In genomic region chr17:24896241-24896992, GRCm38 (mm10) we compare ENCODE assay signal across 8 mouse cellular contexts. TPM values are rescaled to one million over a fixed set of nuclear protein-coding genes. Genes with fewer than 3 reads are reported as not detected.
A peak's percentile ranks its signal among the peaks of the same experiment; 100 is the strongest.
DNase-seq lines count a peak whose midpoint lies in the region; ATAC-seq and TF ChIP-seq lines count a peak whose summit lies in the region.

Gene Nme3 (plus strand): TSS chr17:24896500.

- TF ChIP-seq CTCF in G1E (IDR thresholded peaks at IDR 0.05; ENCODE audit: low read depth, low read length), result no peak
- TF ChIP-seq CTCF in lung, embryonic 14.5 days (IDR thresholded peaks at IDR 0.05; ENCODE audit: low read depth), result peak; percentile 36
- no peak for TF ChIP-seq CTCF in olfactory bulb, adult 2 months (IDR thresholded peaks at IDR 0.05; ENCODE audit: insufficient read depth, low read depth, low read length)

- H3K27me3 ChIP-seq in G1E (ENCODE audit: insufficient read depth, low read length), result no peaks in the 10 kb centered on the region
- no peaks in the 10 kb centered on the region for H3K27me3 ChIP-seq in forebrain, embryonic 13.5 days
- H3K27me3 ChIP-seq in lung, embryonic 14.5 days (ENCODE audit: insufficient read depth, low read length), result no peaks in the 10 kb centered on the region

- peak within 1 kb of the TSS; percentile 92 for H3K4me3 ChIP-seq in G1E (ENCODE audit: low read depth, low read length)
- H3K4me3 ChIP-seq in forebrain, embryonic 13.5 days, result peak within 1 kb of the TSS; percentile 92
- H3K4me3 ChIP-seq in lung, embryonic 14.5 days (ENCODE audit: low read depth, low read length), result peak within 1 kb of the TSS; percentile 90
- H3K4me3 ChIP-seq in olfactory bulb, adult 2 months (ENCODE audit: insufficient read depth, low read depth, low read length), result peak within 1 kb of the TSS; percentile 66

- peak within 1 kb of the TSS; percentile 92 for H3K9ac ChIP-seq in forebrain, embryonic 13.5 days
- peak within 1 kb of the TSS; percentile 82 for H3K9ac ChIP-seq in lung, embryonic 14.5 days

- TF ChIP-seq POLR2A in olfactory bulb, adult 2 months (IDR thresholded peaks at IDR 0.05; ENCODE audit: insufficient read depth, low read depth, low read length), result 0 out of 2 replicates have a peak, but pooled peaks have one; percentile 47

- no peaks in the 10 kb centered on the region for H3K9me3 ChIP-seq in G1E (replicated peaks)
- no peaks in the 10 kb centered on the region for H3K9me3 ChIP-seq in forebrain, embryonic 13.5 days (replicated peaks)
- no peaks in the 10 kb centered on the region for H3K9me3 ChIP-seq in lung, embryonic 14.5 days (ENCODE audit: low read depth, low read length)

- intact Hi-C loops in heart, postnatal 14 days (cut with DNase I), result no loop called here

- peak within 1 kb of the TSS; percentile 99 for H3K4me2 ChIP-seq in forebrain, embryonic 13.5 days
- peak within 1 kb of the TSS; percentile 96 for H3K4me2 ChIP-seq in lung, embryonic 14.5 days

- H3K27ac ChIP-seq in forebrain, embryonic 13.5 days, result peak within 1 kb of the TSS; percentile 84
- peak within 1 kb of the TSS; percentile 82 for H3K27ac ChIP-seq in lung, embryonic 14.5 days (ENCODE audit: low read depth)
- H3K27ac ChIP-seq in olfactory bulb, adult 2 months (ENCODE audit: insufficient read depth, low read depth, low read length), result peak within 1 kb of the TSS; percentile 59

- H3K4me1 ChIP-seq in G1E (ENCODE audit: insufficient read depth, low read depth, low read length), result peaks cover 70% of the 10 kb centered on the region
- peaks cover 46% of the 10 kb centered on the region for H3K4me1 ChIP-seq in forebrain, embryonic 13.5 days
- peaks cover 4% of the 10 kb centered on the region for H3K4me1 ChIP-seq in lung, embryonic 14.5 days (ENCODE audit: insufficient read depth)
- peaks cover 42% of the 10 kb centered on the region for H3K4me1 ChIP-seq in olfactory bulb, adult 2 months (ENCODE audit: control insufficient read depth, insufficient read depth, low read length)

- peak; percentile 37; the same call in 1 of the 2 replicates for ATAC-seq in G1E (ENCODE audit: extremely low read depth, insufficient number of reproducible peaks, low FRiP score, poor library complexity, severe bottlenecking)
- peak; percentile 32; the same call in 1 of the 2 replicates for ATAC-seq in cerebellum, adult (ENCODE audit: insufficient number of reproducible peaks, low FRiP score, low TSS enrichment)
- peak; percentile 74 for ATAC-seq in forebrain, embryonic 13.5 days
- peak; percentile 82 for ATAC-seq in lung, embryonic 14.5 days (ENCODE audit: insufficient read depth)

- WGBS in forebrain, embryonic 13.5 days, result under 1% methylated on average over 49 of the region's 50 CpGs
- WGBS in large intestine, adult 2 months, result 1% methylated on average over 50 of the region's 50 CpGs
- 1% methylated on average over 50 of the region's 50 CpGs for whole genome bisulfite sequencing in lung, embryonic 14.5 days
- under 1% methylated on average over 49 of the region's 50 CpGs for WGBS in olfactory bulb, adult 2 months

- DNase-seq in G1E (ENCODE audit: low spot score), result peak; percentile 86
- DNase-seq in heart, postnatal 14 days, result peak; percentile 77
- DNase-seq in large intestine, adult 2 months (ENCODE audit: low read depth, low spot score), result no peak
- DNase-seq in lung, embryonic 14.5 days, result peak; percentile 83
- DNase-seq in thymus, adult 18-20 months, result peak; percentile 64 to 70

- H3K36me3 ChIP-seq in G1E (replicated peaks), result peaks cover 86% of the 10 kb centered on the region
- peaks cover 68% of the 10 kb centered on the region for H3K36me3 ChIP-seq in forebrain, embryonic 13.5 days (ENCODE audit: poor library complexity, severe bottlenecking)
- H3K36me3 ChIP-seq in lung, embryonic 14.5 days (ENCODE audit: insufficient read depth), result peaks cover 70% of the 10 kb centered on the region

RNA-seq across cellular contexts. Expression of gene Nme3, which starts in this region (rescaled TPM):
- total RNA-seq in G1E (2014; fragmentation: Nextera tagmentation) (5.6 and 9.5 TPM in 2 replicates), G1E (2017) (29.0 and 32.5 TPM in 2 replicates)
- 20.2 and 26.8 TPM in 2 replicates for polyA plus RNA-seq in G1E (2012)
- 72.1 and 80.8 TPM in 2 replicates for polyA plus RNA-seq in forebrain, embryonic 13.5 days (2015; fragmentation: Nextera tagmentation; extraction: Ambion mirVana)
- 10 to 100 TPM; 41.5 to 43.7 TPM for total RNA-seq in heart, postnatal 14 days (2021)
- 61.2 and 62.9 TPM in 2 replicates for polyA plus RNA-seq in large intestine, adult 2 months (2012; rRNA removed)
- 65.1 and 77.1 TPM in 2 replicates for polyA plus RNA-seq in lung, embryonic 14.5 days (2014; fragmentation: Nextera tagmentation; extraction: Ambion mirVana)
- polyA plus RNA-seq in olfactory bulb, adult 2 months (2012; ENCODE audit: insufficient read depth, insufficient read length, low replicate concordance, missing spikeins), result not detected in 2 replicates

Comparison
In these comparisons a context has a peak if more than half of its experiments do, and no peak if none do; other contexts are left out.
1. RNA of gene Nme3 (polyA plus RNA-seq): 65.1 to 77.1 TPM in lung, embryonic 14.5 days, 72.1 to 80.8 TPM in forebrain, embryonic 13.5 days, 61.2 to 62.9 TPM in large intestine, adult 2 months and 20.2 to 26.8 TPM in G1E; not detected in olfactory bulb, adult 2 months; every median in the first group is over 10 times any median in the second.
2. ATAC-seq: peak in every context shown above with its lines; median percentile 82 in lung, embryonic 14.5 days; 74 in forebrain, embryonic 13.5 days; 37 in G1E; 32 in cerebellum, adult.
3. Peak in every context shown above with its lines, with median percentiles within 50 percentile points of each other: H3K4me3 ChIP-seq and H3K27ac ChIP-seq.